Mouse (Mus musculus) cerebellum, adult 18-20 months (tissue): Measurements from ENCODE around the gene Fzd2.
"Not testable (repeated sequence)": the region's sequence is repeated elsewhere in the genome, so short reads cannot be mapped to it uniquely, and the experiment has no call there.

Experiments used
- DNase-seq, 2 experiments: peaks; one replicate each; pipeline ENCODE4 v3.0.0; 2021

Gene Fzd2

GRCm38 (mm10) chr11:102581281-102582015 lies 22.7 kb upstream of the Fzd2 start:
- DNase-seq: peak in 1 of 2 experiments; percentile 14

DNA sequence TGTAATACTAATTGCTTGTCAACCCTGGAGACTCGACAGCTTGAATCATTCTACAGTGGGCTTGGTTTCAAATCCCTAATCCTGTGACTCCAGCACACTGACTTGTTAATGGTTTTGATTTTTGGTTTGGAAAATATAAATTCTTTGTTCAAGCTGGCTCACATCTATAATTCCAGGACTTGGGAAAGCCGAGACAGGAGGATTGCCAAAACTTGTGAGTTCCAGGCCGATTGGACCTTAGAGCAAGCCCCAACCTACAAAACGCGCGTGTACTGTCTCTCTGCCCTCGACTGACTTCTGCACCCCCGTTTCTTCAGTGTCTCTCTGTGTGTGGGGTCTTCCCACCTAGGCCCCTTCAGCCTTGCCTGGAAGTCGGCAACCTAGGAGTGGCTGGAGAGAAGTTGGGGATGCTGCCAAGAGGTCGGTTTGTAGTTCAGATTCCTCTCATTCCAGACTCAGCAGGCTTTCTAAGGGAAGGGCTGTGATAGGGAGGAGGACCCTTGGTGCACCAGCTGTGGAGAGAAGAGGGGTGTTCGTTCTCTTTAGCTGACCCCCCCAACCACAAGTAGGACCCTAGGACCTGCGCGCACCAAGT lies 22.1 kb upstream of the Fzd2 start:
- DNase-seq: no peak

- DNase-seq: no peak
Measured at GRCm38 (mm10) chr11:102582736-102583135, 21.5 kb upstream of the Fzd2 start.

- DNase-seq: no peak
Measured at GRCm38 (mm10) chr11:102586445-102587130, 17.6 kb upstream of the Fzd2 start.

DNA sequence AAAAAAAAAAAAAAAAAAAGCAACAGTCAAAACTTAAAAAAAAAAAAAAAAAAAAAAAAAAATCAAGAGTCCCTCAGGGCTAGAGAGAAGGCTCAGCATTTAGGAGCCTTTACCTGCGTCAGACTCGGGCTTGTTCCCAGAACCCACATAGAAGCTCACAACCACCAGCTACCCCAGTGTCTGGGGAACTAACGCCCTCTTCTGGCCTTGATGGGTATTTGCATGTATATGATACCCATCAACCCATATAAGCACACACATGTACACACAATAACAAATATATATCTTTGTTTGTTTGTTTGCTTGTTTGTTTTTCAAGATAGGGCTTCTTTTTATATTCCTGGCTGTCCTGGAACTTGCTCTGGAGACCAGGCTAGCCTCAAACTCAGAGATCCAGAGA lies 16.6 kb upstream of the Fzd2 start:
- no peak for DNase-seq

DNA sequence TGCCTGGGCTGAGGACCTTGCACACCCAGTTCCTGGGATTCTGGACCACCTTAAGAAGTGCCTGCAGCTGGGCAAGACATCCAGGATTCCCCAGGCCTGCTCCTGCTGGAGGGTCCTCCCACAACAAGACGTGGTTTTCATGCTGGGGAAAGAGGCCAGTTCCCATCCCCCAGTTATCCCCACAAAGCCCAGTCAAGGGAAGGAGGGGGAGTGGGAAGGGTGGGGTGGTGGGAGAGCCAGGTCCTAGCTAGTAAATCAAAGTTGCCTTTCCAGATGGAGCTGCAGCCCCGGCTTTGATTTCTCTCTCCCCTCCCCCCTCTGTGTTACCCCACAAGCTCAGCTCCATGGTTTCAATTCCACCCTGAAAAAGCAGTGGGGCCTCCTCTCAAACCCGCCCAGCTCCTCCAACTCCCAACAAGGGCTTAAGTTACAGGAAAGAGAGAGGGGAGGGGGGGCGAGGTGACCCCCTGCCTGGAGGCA lies 8.8 kb upstream of the Fzd2 start:
- DNase-seq: no peak

GRCm38 (mm10) chr11:102599912-102600311 lies 4.3 kb upstream of the Fzd2 start:
- DNase-seq: no peak

DNA sequence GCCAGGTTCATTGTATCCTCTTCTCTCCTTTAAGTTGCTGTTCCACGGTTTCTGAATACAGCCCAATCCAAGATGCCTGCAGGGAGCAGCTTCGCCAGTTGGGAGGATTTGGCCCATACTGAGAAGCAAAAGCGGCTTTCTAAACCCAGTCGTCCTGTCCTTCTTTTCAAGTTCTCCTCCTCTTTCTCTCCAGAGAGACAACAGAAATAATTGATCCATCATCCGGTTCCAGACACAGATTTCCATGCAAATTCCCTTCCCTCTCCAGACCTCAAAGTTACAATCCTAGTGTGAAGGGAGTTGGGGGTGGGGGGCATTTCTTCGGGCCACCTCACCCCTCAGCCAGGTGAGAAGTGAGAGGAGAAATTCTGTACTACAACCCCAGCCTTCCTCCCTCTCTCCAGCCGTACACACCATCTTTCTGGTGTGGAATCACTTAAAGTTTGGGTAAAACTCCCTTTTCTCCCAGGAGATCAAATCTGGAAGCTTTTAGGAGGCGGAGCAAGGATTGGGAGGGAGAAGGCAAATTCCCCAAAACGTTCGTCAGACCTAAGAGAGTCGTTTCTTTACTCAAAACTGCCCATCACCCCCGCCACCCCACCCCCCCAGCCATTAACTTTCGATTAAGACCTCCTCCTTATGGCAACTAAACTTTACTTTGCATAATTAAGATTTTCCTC lies 1.2 kb upstream of the Fzd2 start:
- no peak for DNase-seq

DNA sequence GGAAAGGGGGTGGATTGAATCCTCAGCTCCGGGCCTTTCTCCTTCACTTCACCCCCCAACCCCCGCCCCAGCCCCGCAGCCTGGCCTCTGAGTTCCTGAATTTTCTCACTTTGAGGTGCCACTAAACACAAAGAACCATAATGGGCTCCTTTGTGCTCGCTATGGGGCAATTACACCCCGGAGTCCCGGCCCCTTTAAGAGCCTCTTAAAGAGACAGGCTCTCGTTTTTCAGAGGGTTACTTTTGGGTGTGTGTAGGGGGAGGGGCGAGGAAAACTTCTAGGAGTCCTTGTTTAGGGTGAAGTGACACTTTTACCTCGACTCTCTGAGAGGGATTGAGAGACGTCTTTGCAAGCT lies 723 bp upstream of the Fzd2 start:
- DNase-seq: no peak

- peak in 1 of 2 experiments; percentile 31 for DNase-seq
Measured at GRCm38 (mm10) chr11:102604777-102605552, 769 bp downstream of the Fzd2 start.

DNA sequence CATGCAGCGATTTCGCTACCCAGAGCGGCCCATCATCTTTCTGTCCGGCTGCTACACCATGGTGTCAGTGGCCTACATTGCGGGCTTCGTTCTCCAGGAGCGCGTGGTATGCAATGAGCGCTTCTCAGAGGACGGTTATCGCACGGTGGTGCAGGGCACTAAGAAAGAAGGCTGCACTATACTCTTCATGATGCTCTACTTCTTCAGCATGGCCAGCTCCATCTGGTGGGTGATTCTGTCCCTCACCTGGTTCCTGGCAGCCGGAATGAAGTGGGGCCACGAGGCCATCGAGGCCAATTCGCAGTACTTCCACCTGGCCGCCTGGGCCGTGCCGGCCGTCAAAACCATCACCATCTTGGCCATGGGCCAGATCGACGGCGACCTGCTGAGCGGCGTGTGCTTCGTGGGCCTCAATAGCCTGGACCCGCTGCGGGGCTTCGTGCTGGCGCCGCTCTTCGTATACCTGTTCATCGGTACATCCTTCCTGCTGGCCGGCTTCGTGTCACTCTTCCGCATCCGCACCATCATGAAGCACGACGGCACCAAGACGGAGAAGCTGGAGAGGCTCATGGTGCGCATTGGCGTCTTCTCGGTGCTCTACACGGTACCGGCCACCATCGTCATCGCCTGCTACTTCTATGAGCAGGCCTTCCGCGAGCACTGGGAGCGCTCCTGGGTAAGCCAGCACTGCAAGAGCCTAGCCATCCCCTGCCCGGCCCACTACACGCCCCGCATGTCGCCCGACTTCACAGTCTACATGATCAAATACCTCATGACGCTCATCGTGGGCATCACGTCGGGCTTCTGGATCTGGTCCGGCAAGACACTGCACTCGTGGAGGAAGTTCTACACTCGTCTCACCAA lies 1.6 kb downstream of the Fzd2 start:
- no peak for DNase-seq

GRCm38 (mm10) chr11:102606751-102607171 lies 2.6 kb downstream of the Fzd2 start:
- DNase-seq: no peak

DNA sequence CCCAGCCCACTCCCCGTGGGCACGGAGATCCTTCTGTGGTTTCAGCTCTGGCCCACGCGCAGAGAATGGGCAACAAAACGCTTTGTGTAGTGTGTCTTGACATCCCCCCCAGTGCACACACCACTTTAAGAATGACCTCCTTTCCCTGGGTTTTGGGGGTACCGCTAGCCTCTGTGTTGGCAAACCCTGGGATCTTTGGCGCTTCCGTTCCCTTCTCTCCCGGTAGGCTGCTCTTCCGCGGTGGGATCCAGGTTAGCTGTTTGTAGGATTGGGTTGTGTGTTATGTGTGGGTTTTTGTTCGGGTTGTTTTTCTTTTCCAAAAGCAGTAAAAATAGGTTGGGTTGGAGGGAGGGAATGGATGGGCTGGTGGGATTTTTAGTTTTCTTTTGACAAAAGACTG lies 3.0 kb downstream of the Fzd2 start:
- DNase-seq: not testable (repeated sequence)

DNA sequence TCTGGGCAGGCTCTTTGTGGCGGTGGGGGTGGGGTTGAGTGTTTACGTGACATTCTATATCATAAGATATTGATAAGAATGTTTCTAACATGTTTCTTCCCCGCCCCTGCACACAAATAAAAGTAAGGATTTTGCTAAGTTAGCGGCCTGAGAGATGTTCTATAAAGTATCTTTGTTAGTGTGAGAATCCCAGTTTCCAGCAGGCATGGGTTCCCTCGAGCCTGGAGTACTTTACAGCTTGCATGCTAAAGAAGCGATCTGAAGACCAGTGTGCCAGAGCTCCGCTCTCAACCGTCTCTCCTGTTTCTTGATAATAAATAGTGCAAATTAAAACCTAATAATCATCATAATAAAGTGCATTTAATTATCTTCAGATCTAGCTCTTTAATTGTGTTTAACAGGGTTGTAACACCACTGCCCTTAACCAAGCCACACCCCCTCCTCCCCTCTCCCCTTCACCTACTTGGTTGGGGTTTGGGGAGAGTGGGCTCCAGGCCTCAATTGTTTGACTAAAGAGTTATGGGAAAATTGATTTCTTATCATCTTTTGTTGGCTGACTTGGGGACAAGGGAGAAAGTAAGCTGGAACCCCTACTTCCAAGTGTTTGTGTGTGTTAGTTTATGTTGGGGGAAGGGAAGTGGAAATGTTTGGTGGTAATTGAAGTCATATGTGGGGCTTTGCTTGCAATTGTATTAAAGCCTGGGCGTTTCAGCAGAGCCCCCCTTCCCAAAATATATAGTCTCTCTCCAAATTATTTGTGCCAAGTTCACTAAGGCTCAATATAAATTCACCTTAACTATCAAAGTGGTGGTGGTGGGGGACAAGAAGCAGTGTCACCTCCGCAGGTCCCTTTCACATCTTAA lies 3.7 kb downstream of the Fzd2 start:
- DNase-seq: no peak

GRCm38 (mm10) chr11:102608691-102609090 lies 4.5 kb downstream of the Fzd2 start:
- DNase-seq: no peak

DNA sequence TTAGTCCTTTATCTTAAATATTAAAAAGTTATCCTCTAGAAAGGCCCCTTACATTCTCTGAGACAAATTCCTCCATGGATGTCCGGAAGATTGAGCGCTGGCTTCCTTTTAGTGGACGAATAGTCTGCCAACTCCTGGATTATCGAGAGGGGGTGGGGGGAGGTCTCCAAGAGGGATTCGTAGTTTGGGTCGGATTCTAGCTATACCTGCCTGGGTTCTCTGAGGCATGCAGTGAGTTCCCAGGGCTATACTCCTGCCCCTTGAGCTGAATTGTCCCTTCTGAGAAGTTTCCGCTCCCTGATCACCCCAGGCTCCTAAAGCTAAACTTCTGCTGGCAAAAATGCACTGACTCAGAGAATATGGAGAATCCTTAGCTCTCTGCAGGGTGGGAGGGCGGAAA lies 5.3 kb downstream of the Fzd2 start:
- DNase-seq: no peak

DNA sequence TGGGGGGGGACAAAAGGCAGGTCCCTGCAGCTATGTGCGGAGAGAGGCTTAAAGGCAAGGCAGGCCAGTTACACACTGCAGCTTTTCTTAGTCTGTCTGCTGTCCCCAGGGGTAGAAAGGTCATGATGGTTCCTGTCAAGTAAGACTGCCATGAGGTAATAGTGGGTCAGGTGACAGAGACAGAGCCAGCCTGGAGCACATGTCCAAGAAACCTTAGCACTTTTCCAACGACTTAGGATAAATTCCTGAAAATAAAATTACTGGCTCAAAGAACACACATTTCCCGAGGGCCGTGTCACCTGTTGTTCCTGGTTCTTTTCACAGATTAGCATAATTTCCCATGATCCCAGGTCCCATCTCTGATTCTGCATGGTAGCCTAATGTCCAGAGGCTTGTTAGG lies 6.1 kb downstream of the Fzd2 start:
- DNase-seq: no peak

DNA sequence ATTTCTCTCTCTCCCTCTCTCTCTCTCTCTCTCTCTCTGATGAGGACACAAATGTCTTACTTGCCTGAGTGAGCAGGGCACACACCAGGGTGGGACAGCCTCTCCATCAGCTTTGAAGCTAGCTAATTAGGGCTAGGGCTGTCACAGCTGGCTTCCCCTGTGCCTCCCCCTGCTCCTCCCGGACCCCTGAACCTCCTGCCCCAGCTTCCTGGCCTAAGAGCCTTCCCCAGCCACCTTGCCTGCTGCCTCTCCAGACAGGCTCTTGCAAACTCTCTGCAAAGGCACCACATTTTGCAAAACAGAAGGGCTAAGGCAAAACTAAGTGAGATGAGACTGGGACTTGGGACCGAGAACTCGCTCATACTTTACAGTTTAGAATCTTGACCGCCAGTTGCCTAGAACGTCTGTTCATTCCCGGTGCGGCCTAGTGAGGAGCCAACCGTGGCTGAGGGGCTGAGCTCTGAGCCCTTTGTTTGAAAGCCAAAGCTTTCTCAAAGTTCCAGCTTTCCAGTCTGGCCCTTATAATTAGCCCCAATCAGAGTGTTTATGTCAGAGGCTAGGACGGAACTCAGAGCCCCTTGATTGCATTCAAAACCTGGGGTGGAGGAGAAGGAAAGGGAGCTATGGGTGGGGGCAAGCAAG lies 6.6 kb downstream of the Fzd2 start:
- DNase-seq: no peak

DNA sequence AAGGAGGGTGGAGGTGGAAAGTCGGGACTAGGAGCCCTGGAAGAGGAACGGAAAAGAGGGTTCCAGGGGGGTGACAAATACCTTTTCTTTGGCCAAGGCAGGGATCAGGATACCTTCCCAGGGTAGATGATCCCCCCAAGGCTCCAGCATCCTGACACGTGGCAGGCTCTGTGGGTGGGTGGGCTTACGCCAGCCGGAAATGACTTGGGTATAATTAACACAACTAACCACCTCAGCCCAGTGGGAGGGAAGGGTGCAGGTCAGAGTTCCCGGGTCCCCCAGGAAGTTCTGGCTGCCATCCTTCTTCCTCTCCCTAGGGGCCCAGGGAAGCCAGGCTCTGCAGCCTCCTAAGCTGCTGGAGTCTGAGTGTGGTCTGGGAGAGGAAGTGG lies 7.1 kb downstream of the Fzd2 start:
- no peak for DNase-seq

DNA sequence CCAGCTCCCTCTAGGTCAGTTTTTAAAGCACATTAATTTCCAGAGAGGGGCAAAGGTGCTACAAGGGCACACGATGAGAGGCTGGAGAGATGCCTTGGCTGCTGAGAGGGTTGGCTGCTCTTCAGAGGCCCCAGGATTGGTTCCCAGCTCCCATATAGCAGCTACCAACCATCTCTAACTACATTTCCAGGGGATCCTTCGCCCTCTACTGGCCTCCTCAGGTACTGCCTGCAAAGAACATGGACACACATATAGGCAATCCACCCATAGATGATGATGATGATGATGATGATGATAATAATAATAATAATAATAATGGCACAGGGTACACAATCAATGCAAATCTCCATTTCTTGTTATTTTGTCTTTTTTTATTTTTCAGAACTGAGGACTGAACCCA lies 15.3 kb downstream of the Fzd2 start:
- no peak for DNase-seq
